Mouse (Mus musculus) neural tube, embryonic 11.5 days (tissue): ENCODE measurements around the gene Gm42878. TPM values are rescaled to one million over a fixed set of nuclear protein-coding genes. Genes with fewer than 3 reads are reported as not detected.

Source experiments
- ATAC-seq: fragments of 200-750 bp; cut with Nextera tagmentation; 2 replicates; pipeline ENCODE4 v1.8.0; 2017; ENCODE audit warnings: moderate number of reproducible peaks, mild to moderate bottlenecking, moderate TSS enrichment, moderate library complexity; ENCODE audit not compliant: insufficient read depth, low FRiP score, low TSS enrichment
- DNase-seq: peaks from one replicate; pipeline ENCODE4 v3.0.0-alpha.2; 2015; ENCODE audit warnings: low spot score
- H3K27ac ChIP-seq: fragments of 300-500 bp; sonication (generic); 2 replicates; pipeline ENCODE4 v1.5.1; 2014; ENCODE audit warnings: low read depth, mild to moderate bottlenecking, low read length
- H3K27me3 ChIP-seq: fragments of 300-500 bp; sonication (generic); 2 replicates; pipeline ENCODE4 v1.6.1; 2014; ENCODE audit warnings: mild to moderate bottlenecking, low read length, mixed read lengths; ENCODE audit not compliant: control insufficient read depth, insufficient read depth
- H3K36me3 ChIP-seq: fragments of 300-500 bp; sonication (generic); 2 replicates; pipeline ENCODE4 v1.6.1; 2014; ENCODE audit warnings: mild to moderate bottlenecking, low read length, moderate library complexity, mixed read lengths; ENCODE audit not compliant: control insufficient read depth, insufficient read depth
- H3K4me1 ChIP-seq: fragments of 300-500 bp; sonication (generic); 2 replicates; pipeline ENCODE4 v1.6.1; 2014; ENCODE audit warnings: low read length, mixed read lengths; ENCODE audit not compliant: control insufficient read depth, insufficient read depth
- H3K4me2 ChIP-seq: fragments of 300-500 bp; sonication (generic); 2 replicates; pipeline ENCODE4 v1.6.1; 2014; ENCODE audit warnings: low read depth, mild to moderate bottlenecking, moderate library complexity
- H3K4me3 ChIP-seq: fragments of 300-500 bp; sonication (generic); 2 replicates; pipeline ENCODE4 v1.5.1; 2014; ENCODE audit warnings: low read depth, low read length
- H3K9ac ChIP-seq: fragments of 300-500 bp; sonication (generic); 2 replicates; pipeline ENCODE4 v1.6.1; 2014; ENCODE audit warnings: mild to moderate bottlenecking, low read length
- H3K9me3 ChIP-seq: fragments of 300-500 bp; sonication (generic); 2 replicates; pipeline ENCODE4 v1.6.1; 2016; ENCODE audit warnings: low read length; ENCODE audit not compliant: control insufficient read depth
- WGBS: fragments of 180-500 bp; shearing (Covaris S2); extraction: QIAGEN DNeasy Blood & Tissue Kit; methylation state at CpG from one replicate; pipeline ENCODE4 v1.1.7; 2014; 5-methylcytosine and 5-hydroxymethylcytosine counted together
- polyA plus RNA-seq: library from polyadenylated mRNA; unstranded; fragments of >200 nt; fragmentation: Nextera tagmentation; extraction: Ambion mirVana; gene quantifications from 2 replicates; pipeline ENCODE4 v1.2.1, GENCODE M21; 2014

Gene Gm42878
- polyA plus RNA-seq, 1 experiment from 2014 or later = not detected

GRCm38 (mm10) chr5:121543370-121543769 is 1.9 kb downstream of the Gm42878 start:
- Histone ChIP-seq H3K27ac (no peak overlapping the region), H3K4me1 (peaks cover 7% of the 10 kb centered on the region), H3K9me3 (no peaks in the 10 kb centered on the region), H3K4me3 (no peak overlapping the region), H3K9ac (no peak overlapping the region), H3K36me3 (no peaks in the 10 kb centered on the region), H3K4me2 (no peak overlapping the region; the same call in 1 of the 2 replicates), H3K27me3 (no peaks in the 10 kb centered on the region)
- no peak for ATAC-seq
- WGBS = 84% methylated on average over 3 of the region's 3 CpGs
- DNase-seq = no peak

- 88% methylated on average over 7 of the region's 7 CpGs for WGBS
- H3K4me2 ChIP-seq = no peak overlapping the region
- ATAC-seq (no peak), DNase-seq (no peak)
- no peaks in the 10 kb centered on the region for H3K27me3 ChIP-seq
- H3K27ac ChIP-seq = no peak overlapping the region
- H3K9me3 ChIP-seq = no peaks in the 10 kb centered on the region
- no peak overlapping the region for H3K9ac ChIP-seq
- no peak overlapping the region for H3K4me3 ChIP-seq
- H3K4me1 ChIP-seq = peaks cover 7% of the 10 kb centered on the region
- peaks cover 2% of the 10 kb centered on the region; the same call in 1 of the 2 replicates for H3K36me3 ChIP-seq
These were observed 4.0 kb downstream of the Gm42878 start for GRCm38 (mm10) chr5:121541235-121541634.

GRCm38 (mm10) chr5:121540066-121540465 is 5.2 kb downstream of the Gm42878 start:
- ATAC-seq = no peak
- H3K4me3 ChIP-seq = no peak overlapping the region

DNA sequence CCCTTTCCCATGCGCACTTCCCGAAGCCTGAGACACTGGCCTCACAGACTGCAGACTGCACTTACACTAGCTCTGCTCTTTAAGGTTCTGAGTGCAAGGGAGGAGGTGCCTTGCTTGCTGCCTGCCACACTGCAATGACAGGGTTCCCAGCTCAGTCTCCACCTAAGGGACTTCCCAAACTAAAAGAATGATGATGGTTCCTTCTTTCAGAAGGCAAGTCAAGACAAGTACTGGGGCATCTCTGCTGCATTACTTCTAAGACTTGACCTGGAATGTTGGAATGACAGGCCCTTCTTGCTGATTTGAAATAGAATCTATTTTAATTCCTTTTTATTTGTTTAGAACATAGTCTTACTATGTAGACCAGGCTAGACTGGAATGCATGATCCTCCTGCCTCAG is 7.7 kb downstream of the Gm42878 start:
- Histone ChIP-seq H3K36me3 (peaks cover 13% of the 10 kb centered on the region), H3K27ac (no peak overlapping the region), H3K4me1 (no peaks in the 10 kb centered on the region), H3K9me3 (no peaks in the 10 kb centered on the region), H3K4me3 (no peak overlapping the region), H3K27me3 (no peaks in the 10 kb centered on the region), H3K4me2 (no peak overlapping the region), H3K9ac (no peak overlapping the region)
- no peak for DNase-seq
- 87% methylated on average over 2 of the region's 2 CpGs for WGBS
- ATAC-seq = no peak

More at GRCm38 (mm10) chr5:121540066-121540465, 5.2 kb downstream of the Gm42878 start:
- no peak for DNase-seq
- Histone ChIP-seq H3K36me3 (peaks cover 5% of the 10 kb centered on the region; the same call in 1 of the 2 replicates), H3K27ac (no peak overlapping the region), H3K4me2 (no peak overlapping the region), H3K9me3 (no peaks in the 10 kb centered on the region), H3K27me3 (no peaks in the 10 kb centered on the region), H3K9ac (no peak overlapping the region), H3K4me1 (peaks cover 7% of the 10 kb centered on the region)
- 91% methylated on average over 5 of the region's 5 CpGs for WGBS

GRCm38 (mm10) chr5:121536921-121537555 is 8.2 kb downstream of the Gm42878 start:
- Histone ChIP-seq H3K27me3 (no peaks in the 10 kb centered on the region), H3K4me2 (no peak overlapping the region), H3K4me1 (no peaks in the 10 kb centered on the region), H3K36me3 (peaks cover 19% of the 10 kb centered on the region), H3K27ac (no peak overlapping the region), H3K9me3 (no peaks in the 10 kb centered on the region), H3K4me3 (no peak overlapping the region), H3K9ac (no peak overlapping the region)
- no peak for DNase-seq
- WGBS = 69% methylated on average over 7 of the region's 7 CpGs
- ATAC-seq = no peak

DNA sequence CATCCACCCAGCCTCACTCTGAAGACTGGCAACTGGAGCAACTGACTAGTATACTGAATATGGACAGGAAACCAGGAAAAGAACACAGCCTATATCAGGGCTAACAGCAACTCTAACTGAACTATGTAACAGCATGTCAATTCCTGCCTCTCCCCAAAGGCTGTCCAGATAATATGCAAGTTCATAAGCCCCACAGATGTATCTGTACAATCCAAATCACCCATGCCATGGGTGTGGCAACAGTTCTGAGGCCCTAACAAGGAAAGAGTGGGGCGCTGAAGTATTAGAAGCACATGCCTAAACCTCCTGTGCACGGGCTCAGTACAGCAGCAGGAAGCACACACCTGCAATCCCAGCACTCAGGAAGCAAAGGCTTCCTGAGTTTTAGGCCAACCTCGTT is 10.2 kb downstream of the Gm42878 start:
- WGBS = 94% methylated on average over 3 of the region's 3 CpGs
- no peaks in the 10 kb centered on the region for H3K9me3 ChIP-seq
- no peak for ATAC-seq
- H3K9ac ChIP-seq = no peak overlapping the region
- no peak overlapping the region for H3K27ac ChIP-seq
- H3K4me3 ChIP-seq = no peak overlapping the region
- no peak for DNase-seq
- peaks cover 24% of the 10 kb centered on the region for H3K36me3 ChIP-seq
- H3K27me3 ChIP-seq = no peaks in the 10 kb centered on the region
- H3K4me2 ChIP-seq = no peak overlapping the region
- H3K4me1 ChIP-seq = no peaks in the 10 kb centered on the region

- no peak overlapping the region for H3K4me2 ChIP-seq
- H3K9ac ChIP-seq = no peak overlapping the region
- H3K9me3 ChIP-seq = no peaks in the 10 kb centered on the region
- no peaks in the 10 kb centered on the region for H3K4me1 ChIP-seq
- H3K4me3 ChIP-seq = no peak overlapping the region
- peaks cover 24% of the 10 kb centered on the region for H3K36me3 ChIP-seq
- H3K27ac ChIP-seq = no peak overlapping the region
- no peak for DNase-seq
- H3K27me3 ChIP-seq = no peaks in the 10 kb centered on the region
- 90% methylated on average over 5 of the region's 5 CpGs for WGBS
- no peak for ATAC-seq
These were observed 10.8 kb downstream of the Gm42878 start for GRCm38 (mm10) chr5:121534521-121534920.

DNA sequence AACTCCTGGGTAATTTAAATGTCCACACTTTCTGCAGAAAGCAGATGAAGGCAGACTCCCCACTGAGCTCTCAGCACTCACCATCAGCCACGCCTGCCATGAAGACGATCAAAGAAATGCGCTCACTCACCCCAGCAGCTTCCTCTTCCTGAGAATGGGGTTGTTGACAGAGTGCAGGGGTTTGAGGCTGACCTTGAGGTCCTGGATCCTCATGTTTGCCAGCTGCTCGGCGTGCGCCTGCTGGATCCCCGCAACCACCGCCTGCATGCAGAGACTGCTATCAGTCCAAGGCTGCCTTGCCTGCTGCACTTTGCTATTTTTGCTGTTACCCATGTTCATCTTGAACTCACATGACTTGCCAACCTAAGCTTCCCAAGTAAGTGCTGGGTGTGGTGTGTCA is 18.3 kb downstream of the Gm42878 start:
- no peak overlapping the region for H3K9ac ChIP-seq
- no peak overlapping the region for H3K4me3 ChIP-seq
- H3K36me3 ChIP-seq = peaks cover 33% of the 10 kb centered on the region
- H3K27me3 ChIP-seq = no peaks in the 10 kb centered on the region
- no peak overlapping the region for H3K27ac ChIP-seq
- DNase-seq (peak; percentile 36), ATAC-seq (no peak)
- H3K4me1 ChIP-seq = no peaks in the 10 kb centered on the region
- H3K9me3 ChIP-seq = no peaks in the 10 kb centered on the region
- 74% methylated on average over 8 of the region's 8 CpGs for WGBS
- no peak overlapping the region for H3K4me2 ChIP-seq

GRCm38 (mm10) chr5:121526526-121526925 is 18.8 kb downstream of the Gm42878 start:
- DNase-seq (no peak), ATAC-seq (no peak)
- H3K9ac ChIP-seq = no peak overlapping the region
- H3K27me3 ChIP-seq = no peaks in the 10 kb centered on the region
- no peaks in the 10 kb centered on the region for H3K4me1 ChIP-seq
- H3K27ac ChIP-seq = no peak overlapping the region
- H3K4me3 ChIP-seq = no peak overlapping the region
- H3K4me2 ChIP-seq = no peak overlapping the region
- H3K36me3 ChIP-seq = peaks cover 33% of the 10 kb centered on the region
- no peaks in the 10 kb centered on the region for H3K9me3 ChIP-seq
- 88% methylated on average over 7 of the region's 7 CpGs for WGBS
